Mouse (Mus musculus): Measurements from ENCODE around the gene Ccdc88c. TPM values are rescaled to one million over a fixed set of nuclear protein-coding genes. Genes with fewer than 3 reads are reported as not detected.
A peak's percentile ranks its signal among the peaks of the same experiment; 100 is the strongest.
"Not testable (repeated sequence)": the region's sequence is repeated elsewhere in the genome, so short reads cannot be mapped to it uniquely, and the experiment has no call there.

Ccdc88c gene
- polyA plus RNA-seq, 1 experiment from 2014 or later = 4.3 TPM

DNA sequence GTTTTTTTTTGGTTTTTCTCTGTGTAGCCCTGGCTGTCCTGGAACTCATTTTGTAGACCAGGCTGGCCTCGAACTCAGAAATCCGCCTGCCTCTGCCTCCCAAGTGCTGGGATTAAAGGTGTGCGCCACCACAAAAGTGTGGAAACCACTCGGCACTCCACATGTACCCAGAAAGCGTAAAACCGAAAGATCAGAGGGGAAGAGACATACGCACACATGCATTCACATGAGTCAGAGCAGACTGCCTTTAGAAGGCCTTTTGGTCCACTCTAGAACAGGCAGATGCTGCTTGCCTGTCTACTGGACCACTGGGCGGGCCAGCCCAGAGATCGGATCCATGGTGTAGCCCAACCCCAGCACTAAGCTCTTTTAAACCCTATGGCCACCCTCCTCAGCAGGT, 15.2 kb downstream of the Ccdc88c start:
- not testable (repeated sequence) for H3K4me2 ChIP-seq (ENCODE audit: low read depth, low read length); H3K9me3 ChIP-seq (replicated peaks; ENCODE audit: control insufficient read depth, low read length); H3K27me3 ChIP-seq (ENCODE audit: control insufficient read depth, insufficient read depth, low read length); H3K4me3 ChIP-seq (ENCODE audit: low read length); ATAC-seq (replicated peaks; ENCODE audit: extremely low read depth, insufficient read depth, low FRiP score); H3K9ac ChIP-seq (ENCODE audit: low read length); H3K36me3 ChIP-seq (ENCODE audit: control insufficient read depth, insufficient read depth); H3K27ac ChIP-seq (ENCODE audit: low read length)
- peaks cover 27% of the 10 kb centered on the region for H3K4me1 ChIP-seq (ENCODE audit: control insufficient read depth, insufficient read depth, low read length)
- WGBS = 92% methylated on average over 9 of the region's 9 CpGs

DNA sequence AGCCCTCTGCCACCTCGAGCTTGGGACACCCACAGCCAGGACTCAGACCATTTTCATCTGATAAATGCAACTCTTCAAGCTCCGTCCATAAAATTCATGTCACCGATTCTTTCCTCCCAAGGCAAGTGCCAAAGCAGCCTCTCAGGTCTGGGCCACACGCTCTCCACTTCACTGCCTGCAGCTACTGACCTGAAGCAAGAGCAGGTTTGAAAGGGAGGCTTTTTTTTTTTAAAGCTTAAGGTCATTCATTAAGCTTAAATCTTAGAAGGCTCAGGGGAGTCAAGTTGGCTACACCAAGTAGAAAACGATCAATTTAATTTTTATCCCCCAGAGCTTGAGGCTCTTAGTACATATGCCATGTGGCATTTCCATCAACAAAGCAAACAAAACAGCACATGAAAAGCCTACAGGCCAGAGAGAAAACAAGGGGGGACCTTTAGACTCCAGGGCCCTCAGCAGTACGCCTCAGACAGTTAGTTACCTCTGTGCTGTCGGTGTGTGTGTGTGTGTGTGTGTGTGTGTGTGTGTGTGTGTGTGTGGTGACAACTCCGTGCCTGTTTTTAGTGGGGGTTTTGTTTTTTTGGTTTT, 15.7 kb downstream of the Ccdc88c start:
- Histone ChIP-seq H3K4me1 (ENCODE audit: control insufficient read depth, insufficient read depth, low read length) (peaks cover 27% of the 10 kb centered on the region), H3K4me3 (ENCODE audit: low read length) (no peak overlapping the region), H3K4me2 (ENCODE audit: low read depth, low read length) (no peak overlapping the region), H3K9me3 (replicated peaks; ENCODE audit: control insufficient read depth, low read length) (no peaks in the 10 kb centered on the region), H3K9ac (ENCODE audit: low read length) (peak overlapping the region; percentile 2; the same call in 1 of the 2 replicates), H3K27me3 (ENCODE audit: control insufficient read depth, insufficient read depth, low read length) (peaks cover 2% of the 10 kb centered on the region; the same call in 1 of the 2 replicates), H3K27ac (ENCODE audit: low read length) (no peak overlapping the region), H3K36me3 (ENCODE audit: control insufficient read depth, insufficient read depth) (no peaks in the 10 kb centered on the region)
- no peak for ATAC-seq (replicated peaks; ENCODE audit: extremely low read depth, insufficient read depth, low FRiP score)
- 75% methylated on average over 8 of the region's 8 CpGs for WGBS

DNA sequence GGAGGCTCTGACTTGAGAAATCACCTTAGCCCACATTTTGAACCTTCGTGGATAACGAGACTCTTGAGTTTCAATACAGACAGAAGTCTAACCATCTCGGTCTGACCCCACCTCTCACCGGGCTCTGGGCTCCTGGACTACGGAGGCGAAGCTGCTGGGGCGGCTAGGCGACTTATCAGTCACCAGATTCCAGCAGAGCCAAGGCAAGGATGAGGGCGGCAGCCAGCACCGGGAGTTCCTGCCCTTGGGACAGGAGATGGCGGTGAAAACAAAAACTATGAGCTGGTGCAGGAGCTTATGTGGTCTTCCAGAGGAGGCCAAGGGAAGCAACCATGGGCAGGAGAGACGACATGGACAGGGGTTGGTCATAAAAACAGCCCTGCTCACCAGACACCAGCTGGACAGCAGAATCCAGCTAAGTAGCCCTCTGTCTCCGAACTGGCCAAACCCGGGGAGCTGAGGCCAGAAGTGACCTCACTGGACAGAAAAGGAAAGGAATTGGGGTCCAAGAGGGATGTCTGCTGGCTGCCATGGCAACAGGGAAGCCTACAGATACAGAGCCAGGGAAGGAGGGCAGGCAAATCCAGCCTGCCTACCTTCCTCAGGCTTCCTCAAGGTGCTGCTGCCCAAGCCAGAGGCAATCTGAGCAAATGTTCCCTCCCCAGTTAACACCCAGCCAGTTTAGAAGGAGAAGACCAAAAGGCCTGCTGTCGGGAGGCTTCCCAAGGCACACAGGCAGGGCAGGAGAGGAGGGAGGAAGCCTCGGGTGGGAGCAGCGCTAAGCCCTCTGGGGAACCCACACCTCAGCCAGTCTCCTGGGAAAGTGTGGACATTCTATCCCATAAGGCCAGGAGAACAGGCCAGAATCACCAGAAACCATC, 16.4 kb downstream of the Ccdc88c start:
- ATAC-seq (replicated peaks; ENCODE audit: extremely low read depth, insufficient read depth, low FRiP score) = no peak
- peaks cover 29% of the 10 kb centered on the region for H3K4me1 ChIP-seq (ENCODE audit: control insufficient read depth, insufficient read depth, low read length)
- peak overlapping the region; percentile 34; the same call in 1 of the 2 replicates for H3K9ac ChIP-seq (ENCODE audit: low read length)
- no peaks in the 10 kb centered on the region for H3K36me3 ChIP-seq (ENCODE audit: control insufficient read depth, insufficient read depth)
- H3K27me3 ChIP-seq (ENCODE audit: control insufficient read depth, insufficient read depth, low read length) = peaks cover 2% of the 10 kb centered on the region; the same call in 1 of the 2 replicates
- peak overlapping the region; percentile 25; the same call in 1 of the 2 replicates for H3K4me3 ChIP-seq (ENCODE audit: low read length)
- WGBS = 22% methylated on average over 17 of the region's 17 CpGs
- H3K9me3 ChIP-seq (replicated peaks; ENCODE audit: control insufficient read depth, low read length) = no peaks in the 10 kb centered on the region
- peak overlapping the region; percentile 49 for H3K4me2 ChIP-seq (ENCODE audit: low read depth, low read length)
- H3K27ac ChIP-seq (ENCODE audit: low read length) = no peak overlapping the region

DNA sequence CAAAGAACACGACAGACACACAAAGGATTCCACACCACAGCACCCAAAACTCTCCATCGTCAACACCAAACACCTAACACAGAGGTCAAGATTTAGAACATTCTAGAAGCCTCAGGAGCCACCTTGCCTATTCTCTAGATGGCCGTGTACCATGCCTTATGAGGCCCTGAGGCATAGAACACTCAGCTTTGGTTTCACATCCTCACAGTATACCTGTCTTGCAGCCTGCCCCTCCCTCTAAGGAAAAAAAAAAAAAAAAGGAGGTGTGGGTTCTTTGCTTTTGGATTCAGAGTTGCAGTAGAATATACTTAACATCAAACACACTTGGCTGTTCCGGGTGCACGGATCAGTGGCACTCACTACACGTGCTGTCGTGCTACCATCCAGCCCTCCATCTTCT, 17.8 kb downstream of the Ccdc88c start:
- Histone ChIP-seq H3K4me3 (ENCODE audit: low read length) (no peak overlapping the region), H3K9me3 (replicated peaks; ENCODE audit: control insufficient read depth, low read length) (no peaks in the 10 kb centered on the region), H3K27me3 (ENCODE audit: control insufficient read depth, insufficient read depth, low read length) (peaks cover 2% of the 10 kb centered on the region; the same call in 1 of the 2 replicates), H3K9ac (ENCODE audit: low read length) (no peak overlapping the region), H3K36me3 (ENCODE audit: control insufficient read depth, insufficient read depth) (no peaks in the 10 kb centered on the region), H3K4me1 (ENCODE audit: control insufficient read depth, insufficient read depth, low read length) (peaks cover 24% of the 10 kb centered on the region), H3K4me2 (ENCODE audit: low read depth, low read length) (no peak overlapping the region), H3K27ac (ENCODE audit: low read length) (no peak overlapping the region)
- no peak for ATAC-seq (replicated peaks; ENCODE audit: extremely low read depth, insufficient read depth, low FRiP score)
- WGBS = 82% methylated on average over 7 of the region's 7 CpGs

DNA sequence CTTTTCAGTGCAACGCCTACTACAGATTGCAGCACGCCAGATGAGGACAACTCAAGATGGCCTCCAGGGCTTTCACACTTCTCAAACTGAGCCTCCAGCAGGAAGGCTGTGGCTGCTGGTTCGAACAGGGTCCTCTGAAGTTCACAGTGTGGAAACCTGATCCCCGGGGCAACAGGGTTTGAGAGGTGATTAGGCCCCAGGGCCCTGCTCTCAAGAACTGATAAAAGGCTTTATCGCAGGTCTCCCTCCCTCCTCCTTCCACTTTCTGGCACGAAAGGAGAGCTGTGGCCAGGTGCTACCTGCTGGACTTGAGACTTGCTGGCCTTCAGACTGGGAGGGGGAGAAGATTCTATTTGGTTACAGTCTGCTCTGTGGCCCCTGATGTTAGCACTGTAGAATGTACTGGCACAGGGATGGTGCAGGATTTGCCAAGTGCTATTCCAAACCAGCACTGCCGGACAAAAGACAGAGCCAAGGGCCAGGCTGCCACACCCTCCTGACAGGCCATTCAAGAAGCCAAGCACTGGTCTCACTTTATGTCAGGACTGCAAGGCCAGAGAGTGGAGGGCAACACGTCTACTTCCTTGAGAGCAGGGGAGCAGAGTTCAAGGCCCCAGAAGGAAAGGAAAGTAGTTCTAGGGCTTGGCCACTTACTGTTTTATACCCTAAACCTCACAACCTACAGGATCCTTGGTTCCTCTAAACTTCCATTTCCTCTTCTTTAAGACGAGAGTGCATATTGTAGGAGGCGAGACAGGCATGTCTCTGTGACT, 18.5 kb downstream of the Ccdc88c start:
- H3K27ac ChIP-seq (ENCODE audit: low read length) = no peak overlapping the region
- H3K36me3 ChIP-seq (ENCODE audit: control insufficient read depth, insufficient read depth) = no peaks in the 10 kb centered on the region
- H3K4me3 ChIP-seq (ENCODE audit: low read length) = no peak overlapping the region
- no peak overlapping the region for H3K4me2 ChIP-seq (ENCODE audit: low read depth, low read length)
- no peaks in the 10 kb centered on the region for H3K9me3 ChIP-seq (replicated peaks; ENCODE audit: control insufficient read depth, low read length)
- 55% methylated on average over 10 of the region's 10 CpGs for WGBS
- no peak for ATAC-seq (replicated peaks; ENCODE audit: extremely low read depth, insufficient read depth, low FRiP score)
- peaks cover 2% of the 10 kb centered on the region; the same call in 1 of the 2 replicates for H3K27me3 ChIP-seq (ENCODE audit: control insufficient read depth, insufficient read depth, low read length)
- peaks cover 24% of the 10 kb centered on the region for H3K4me1 ChIP-seq (ENCODE audit: control insufficient read depth, insufficient read depth, low read length)
- no peak overlapping the region for H3K9ac ChIP-seq (ENCODE audit: low read length)

DNA sequence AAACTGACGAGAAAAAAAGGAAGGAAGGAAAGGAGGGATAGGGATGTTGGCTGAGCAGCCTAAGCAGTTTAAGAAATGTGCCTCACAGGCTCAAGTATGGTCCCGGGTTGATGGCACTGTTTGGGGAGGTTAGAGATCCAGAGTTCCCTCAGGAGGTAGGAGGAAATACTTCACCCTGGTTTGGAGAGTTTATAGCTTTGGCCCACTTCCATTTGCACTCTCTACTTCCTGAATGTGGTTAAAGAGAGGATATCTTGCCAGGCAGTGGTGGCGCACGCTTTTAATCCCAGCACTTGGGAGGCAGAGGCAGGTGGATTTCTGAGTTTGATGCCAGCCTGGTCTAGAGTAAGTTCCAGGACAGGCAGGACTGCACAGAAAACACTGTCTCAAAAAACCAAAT, 19.6 kb downstream of the Ccdc88c start:
- no peak for ATAC-seq (replicated peaks; ENCODE audit: extremely low read depth, insufficient read depth, low FRiP score)
- H3K27ac ChIP-seq (ENCODE audit: low read length) = no peak overlapping the region
- no peaks in the 10 kb centered on the region for H3K36me3 ChIP-seq (ENCODE audit: control insufficient read depth, insufficient read depth)
- H3K27me3 ChIP-seq (ENCODE audit: control insufficient read depth, insufficient read depth, low read length) = peaks cover 2% of the 10 kb centered on the region; the same call in 1 of the 2 replicates
- no peak overlapping the region for H3K4me2 ChIP-seq (ENCODE audit: low read depth, low read length)
- no peak overlapping the region for H3K4me3 ChIP-seq (ENCODE audit: low read length)
- 80% methylated on average over 4 of the region's 4 CpGs for WGBS
- no peaks in the 10 kb centered on the region for H3K9me3 ChIP-seq (replicated peaks; ENCODE audit: control insufficient read depth, low read length)
- H3K9ac ChIP-seq (ENCODE audit: low read length) = no peak overlapping the region
- peaks cover 24% of the 10 kb centered on the region for H3K4me1 ChIP-seq (ENCODE audit: control insufficient read depth, insufficient read depth, low read length)

DNA sequence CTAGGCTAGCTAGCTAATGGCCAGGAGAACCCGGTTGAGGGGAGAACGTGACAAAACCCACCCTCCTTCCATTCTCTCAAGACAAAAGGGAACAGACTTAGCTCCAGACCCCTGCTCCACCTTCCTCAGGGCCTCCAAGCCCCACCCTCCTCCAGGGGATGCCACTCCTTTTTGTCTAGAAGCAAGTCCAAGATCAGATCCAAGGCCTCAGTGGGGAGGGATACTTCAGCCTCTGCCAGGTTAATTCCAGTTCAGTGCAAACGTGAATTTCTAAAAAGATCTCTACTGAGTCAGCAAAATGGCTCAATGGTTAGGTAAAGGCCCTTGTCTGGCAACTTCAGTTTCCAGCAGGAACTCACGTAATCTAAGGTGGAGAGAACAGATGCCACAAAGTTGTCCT, 20.2 kb downstream of the Ccdc88c start:
- Histone ChIP-seq H3K36me3 (ENCODE audit: control insufficient read depth, insufficient read depth) (no peaks in the 10 kb centered on the region), H3K9ac (ENCODE audit: low read length) (no peak overlapping the region), H3K4me1 (ENCODE audit: control insufficient read depth, insufficient read depth, low read length) (peaks cover 24% of the 10 kb centered on the region), H3K4me3 (ENCODE audit: low read length) (no peak overlapping the region), H3K9me3 (replicated peaks; ENCODE audit: control insufficient read depth, low read length) (no peaks in the 10 kb centered on the region), H3K4me2 (ENCODE audit: low read depth, low read length) (no peak overlapping the region), H3K27ac (ENCODE audit: low read length) (0 out of 2 replicates have a peak overlapping the region, but pooled peaks have one; percentile 12), H3K27me3 (ENCODE audit: control insufficient read depth, insufficient read depth, low read length) (peaks cover 2% of the 10 kb centered on the region; the same call in 1 of the 2 replicates)
- ATAC-seq (replicated peaks; ENCODE audit: extremely low read depth, insufficient read depth, low FRiP score) = no peak
- 48% methylated on average over 4 of the region's 4 CpGs for WGBS

DNA sequence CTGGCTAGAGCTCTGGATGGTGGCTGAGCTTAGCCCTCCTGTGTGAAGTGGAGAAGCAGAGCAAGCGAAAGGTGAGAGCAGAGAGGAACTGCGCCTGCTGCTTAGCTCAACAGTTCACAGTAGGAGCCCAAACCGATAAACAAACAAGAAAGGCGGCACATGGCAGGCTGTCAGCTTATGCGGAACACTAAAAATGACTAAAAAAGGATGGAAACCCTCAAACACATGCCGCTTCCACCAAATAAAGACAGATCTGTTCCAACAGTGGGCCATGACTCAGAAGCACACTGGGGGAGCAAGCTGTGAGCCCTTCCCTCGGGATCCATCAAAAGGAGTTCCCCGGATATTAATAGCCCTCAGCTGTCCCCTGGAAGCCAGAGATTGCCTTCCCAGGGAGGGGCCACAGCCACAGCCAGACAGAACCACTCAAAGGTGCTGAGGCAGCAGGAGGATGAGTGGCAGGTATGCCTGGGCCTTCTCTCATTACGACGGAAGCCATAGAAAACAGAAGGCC, 20.8 kb downstream of the Ccdc88c start:
- Histone ChIP-seq H3K4me3 (ENCODE audit: low read length) (no peak overlapping the region), H3K27me3 (ENCODE audit: control insufficient read depth, insufficient read depth, low read length) (peaks cover 2% of the 10 kb centered on the region; the same call in 1 of the 2 replicates), H3K27ac (ENCODE audit: low read length) (0 out of 2 replicates have a peak overlapping the region, but pooled peaks have one; percentile 12), H3K4me2 (ENCODE audit: low read depth, low read length) (no peak overlapping the region; the same call in 1 of the 2 replicates), H3K36me3 (ENCODE audit: control insufficient read depth, insufficient read depth) (no peaks in the 10 kb centered on the region), H3K9me3 (replicated peaks; ENCODE audit: control insufficient read depth, low read length) (no peaks in the 10 kb centered on the region), H3K9ac (ENCODE audit: low read length) (no peak overlapping the region), H3K4me1 (ENCODE audit: control insufficient read depth, insufficient read depth, low read length) (peaks cover 24% of the 10 kb centered on the region)
- 38% methylated on average over 10 of the region's 10 CpGs for WGBS
- ATAC-seq (replicated peaks; ENCODE audit: extremely low read depth, insufficient read depth, low FRiP score) = peak; percentile 42; the same call in 1 of the 2 replicates

All from heart, embryonic 16.5 days (tissue).